Mouse (Mus musculus): ENCODE measurements at regions not wholly inside any gene's neighbourhood (a gene's known extent, or its start where the extent isn't known, plus 50 kb on each side); places are given as distances from the start of the nearest gene placed in this dataset.

GRCm38 (mm10) chr17:83000411-83000810 lies 214.7 kb upstream of the Pkdcc start:
- Histone ChIP-seq H3K9ac (ENCODE audit: low read depth, low read length) (no peak overlapping the region), H3K4me1 (ENCODE audit: control insufficient read depth, insufficient read depth, low read length) (no peaks in the 10 kb centered on the region), H3K27me3 (ENCODE audit: control insufficient read depth, insufficient read depth, low read length) (no peaks in the 10 kb centered on the region), H3K36me3 (ENCODE audit: control insufficient read depth, insufficient read depth, low read length) (no peaks in the 10 kb centered on the region), H3K4me3 (no peak overlapping the region), H3K79me2 (replicated peaks; ENCODE audit: control insufficient read depth, insufficient read depth, low read length) (no peaks in the 10 kb centered on the region), H3K27ac (no peak overlapping the region)
- no peak for TF ChIP-seq POLR2A (IDR thresholded peaks at IDR 0.05; ENCODE audit: insufficient read depth, low read depth, low read length)
- TF ChIP-seq CTCF (IDR thresholded peaks at IDR 0.05) = no peak
- intact Hi-C loops (cut with DNase I) = loop anchor here (5.0 kb wide), 1 partner anchor 1808 kb away; no protein-coding TSS in a partner anchor
- no peak for DNase-seq
- WGBS = 65% methylated on average over 8 of the region's 8 CpGs

GRCm38 (mm10) chr17:83001567-83001966 lies 213.5 kb upstream of the Pkdcc start:
- TF ChIP-seq CTCF (IDR thresholded peaks at IDR 0.05) (peak; percentile 86), POLR2A (IDR thresholded peaks at IDR 0.05; ENCODE audit: insufficient read depth, low read depth, low read length) (no peak)
- Histone ChIP-seq H3K9ac (ENCODE audit: low read depth, low read length) (no peak overlapping the region), H3K36me3 (ENCODE audit: control insufficient read depth, insufficient read depth, low read length) (no peaks in the 10 kb centered on the region), H3K4me1 (ENCODE audit: control insufficient read depth, insufficient read depth, low read length) (no peaks in the 10 kb centered on the region), H3K27ac (no peak overlapping the region), H3K79me2 (replicated peaks; ENCODE audit: control insufficient read depth, insufficient read depth, low read length) (no peaks in the 10 kb centered on the region), H3K27me3 (ENCODE audit: control insufficient read depth, insufficient read depth, low read length) (no peaks in the 10 kb centered on the region), H3K4me3 (no peak overlapping the region)
- DNase-seq = no peak
- intact Hi-C loops (cut with DNase I) = loop anchor here (5.0 kb wide), 1 partner anchor 1809 kb away; no protein-coding TSS in a partner anchor
- 1% methylated on average over 2 of the region's 2 CpGs for WGBS

GRCm38 (mm10) chr17:83010845-83011244 lies 204.2 kb upstream of the Pkdcc start:
- H3K9ac ChIP-seq (ENCODE audit: low read depth, low read length) = no peak overlapping the region
- H3K4me3 ChIP-seq = no peak overlapping the region
- intact Hi-C loops (cut with DNase I) = no loop called here
- H3K79me2 ChIP-seq (replicated peaks; ENCODE audit: control insufficient read depth, insufficient read depth, low read length) = no peaks in the 10 kb centered on the region
- 89% methylated on average over 1 of the region's 1 CpGs for WGBS
- no peaks in the 10 kb centered on the region for H3K4me1 ChIP-seq (ENCODE audit: control insufficient read depth, insufficient read depth, low read length)
- H3K36me3 ChIP-seq (ENCODE audit: control insufficient read depth, insufficient read depth, low read length) = no peaks in the 10 kb centered on the region
- H3K27ac ChIP-seq = no peak overlapping the region
- no peak for DNase-seq
- TF ChIP-seq CTCF (IDR thresholded peaks at IDR 0.05) (no peak), POLR2A (IDR thresholded peaks at IDR 0.05; ENCODE audit: insufficient read depth, low read depth, low read length) (no peak), EP300 (IDR thresholded peaks at IDR 0.05; ENCODE audit: insufficient read depth, low read depth, low read length) (no peak)
- H3K27me3 ChIP-seq (ENCODE audit: control insufficient read depth, insufficient read depth, low read length) = 0 out of 2 replicates have a peak, but pooled peaks cover 2% of the 10 kb centered on the region

- 31% methylated on average over 2 of the region's 2 CpGs for WGBS
- H3K27me3 ChIP-seq (ENCODE audit: control insufficient read depth, insufficient read depth, low read length) = no peaks in the 10 kb centered on the region
- no peak overlapping the region for H3K27ac ChIP-seq
- no peaks in the 10 kb centered on the region for H3K79me2 ChIP-seq (replicated peaks; ENCODE audit: control insufficient read depth, insufficient read depth, low read length)
- no peak overlapping the region for H3K4me3 ChIP-seq
- no peaks in the 10 kb centered on the region for H3K36me3 ChIP-seq (ENCODE audit: control insufficient read depth, insufficient read depth, low read length)
- no peaks in the 10 kb centered on the region for H3K4me1 ChIP-seq (ENCODE audit: control insufficient read depth, insufficient read depth, low read length)
- DNase-seq = no peak
- intact Hi-C loops (cut with DNase I) = no loop called here
- TF ChIP-seq EP300 (IDR thresholded peaks at IDR 0.05; ENCODE audit: insufficient read depth, low read depth, low read length) (no peak), POLR2A (IDR thresholded peaks at IDR 0.05; ENCODE audit: insufficient read depth, low read depth, low read length) (no peak), CTCF (IDR thresholded peaks at IDR 0.05) (no peak)
- no peak overlapping the region for H3K9ac ChIP-seq (ENCODE audit: low read depth, low read length)
Measured at GRCm38 (mm10) chr17:83015656-83016055, 199.4 kb upstream of the Pkdcc start.

GRCm38 (mm10) chr17:83016936-83017335 lies 198.2 kb upstream of the Pkdcc start:
- Histone ChIP-seq H3K36me3 (ENCODE audit: control insufficient read depth, insufficient read depth, low read length) (no peaks in the 10 kb centered on the region), H3K9ac (ENCODE audit: low read depth, low read length) (no peak overlapping the region), H3K27me3 (ENCODE audit: control insufficient read depth, insufficient read depth, low read length) (no peaks in the 10 kb centered on the region), H3K4me1 (ENCODE audit: control insufficient read depth, insufficient read depth, low read length) (no peaks in the 10 kb centered on the region), H3K4me3 (no peak overlapping the region), H3K79me2 (replicated peaks; ENCODE audit: control insufficient read depth, insufficient read depth, low read length) (no peaks in the 10 kb centered on the region), H3K27ac (no peak overlapping the region)
- no peak for DNase-seq
- intact Hi-C loops (cut with DNase I) = no loop called here
- TF ChIP-seq EP300 (IDR thresholded peaks at IDR 0.05; ENCODE audit: insufficient read depth, low read depth, low read length) (no peak), CTCF (IDR thresholded peaks at IDR 0.05) (no peak), POLR2A (IDR thresholded peaks at IDR 0.05; ENCODE audit: insufficient read depth, low read depth, low read length) (no peak)
- 83% methylated on average over 5 of the region's 5 CpGs for WGBS

GRCm38 (mm10) chr17:83019267-83019666 lies 195.8 kb upstream of the Pkdcc start:
- no peak overlapping the region for H3K9ac ChIP-seq (ENCODE audit: low read depth, low read length)
- no peaks in the 10 kb centered on the region for H3K27me3 ChIP-seq (ENCODE audit: control insufficient read depth, insufficient read depth, low read length)
- no peaks in the 10 kb centered on the region for H3K79me2 ChIP-seq (replicated peaks; ENCODE audit: control insufficient read depth, insufficient read depth, low read length)
- 50% methylated on average over 5 of the region's 5 CpGs for WGBS
- no peak overlapping the region for H3K4me3 ChIP-seq
- no peak overlapping the region for H3K27ac ChIP-seq
- no peaks in the 10 kb centered on the region for H3K4me1 ChIP-seq (ENCODE audit: control insufficient read depth, insufficient read depth, low read length)
- no peak for TF ChIP-seq CTCF (IDR thresholded peaks at IDR 0.05)
- no peak for TF ChIP-seq EP300 (IDR thresholded peaks at IDR 0.05; ENCODE audit: insufficient read depth, low read depth, low read length)
- no peak for TF ChIP-seq POLR2A (IDR thresholded peaks at IDR 0.05; ENCODE audit: insufficient read depth, low read depth, low read length)
- H3K36me3 ChIP-seq (ENCODE audit: control insufficient read depth, insufficient read depth, low read length) = no peaks in the 10 kb centered on the region
- intact Hi-C loops (cut with DNase I) = no loop called here
- DNase-seq = no peak
